Mouse (Mus musculus) E14TG2a.4 (cell line): ENCODE measurements around the gene Thbs1.

ENCODE experiments used
- H3K27me3 ChIP-seq: 2 replicates; pipeline ENCODE4 v1.6.1; 2014; ENCODE audit warnings: low read length, control low read depth; ENCODE audit not compliant: insufficient read depth
- H3K36me3 ChIP-seq: 2 replicates; pipeline ENCODE4 v1.6.1; 2014; ENCODE audit warnings: low read length, control low read depth; ENCODE audit not compliant: insufficient read depth
- H3K4me1 ChIP-seq: replicated peaks from 2 replicates; pipeline ENCODE4 v1.6.1; 2014; ENCODE audit warnings: low read depth, low read length, control low read depth
- H3K4me3 ChIP-seq: replicated peaks from 2 replicates; pipeline ENCODE4 v1.5.1; 2014; ENCODE audit warnings: mild to moderate bottlenecking, low read length
- H3K9me3 ChIP-seq: 2 replicates; pipeline ENCODE4 v1.6.1; 2014; ENCODE audit warnings: low read length, control low read depth
- CTCF ChIP-seq: conservative IDR thresholded peaks from 2 replicates; pipeline ENCODE4 v1.5.1; 2014; ENCODE audit warnings: low read length
- NANOG ChIP-seq: IDR thresholded peaks from 2 replicates; pipeline ENCODE4 v1.6.1; 2014; ENCODE audit warnings: borderline replicate concordance, low read length, mixed read lengths
- POU5F1 ChIP-seq: IDR thresholded peaks from 2 replicates; pipeline ENCODE4 v1.6.1; 2014; ENCODE audit warnings: low read length, borderline replicate concordance

Thbs1 gene

DNA sequence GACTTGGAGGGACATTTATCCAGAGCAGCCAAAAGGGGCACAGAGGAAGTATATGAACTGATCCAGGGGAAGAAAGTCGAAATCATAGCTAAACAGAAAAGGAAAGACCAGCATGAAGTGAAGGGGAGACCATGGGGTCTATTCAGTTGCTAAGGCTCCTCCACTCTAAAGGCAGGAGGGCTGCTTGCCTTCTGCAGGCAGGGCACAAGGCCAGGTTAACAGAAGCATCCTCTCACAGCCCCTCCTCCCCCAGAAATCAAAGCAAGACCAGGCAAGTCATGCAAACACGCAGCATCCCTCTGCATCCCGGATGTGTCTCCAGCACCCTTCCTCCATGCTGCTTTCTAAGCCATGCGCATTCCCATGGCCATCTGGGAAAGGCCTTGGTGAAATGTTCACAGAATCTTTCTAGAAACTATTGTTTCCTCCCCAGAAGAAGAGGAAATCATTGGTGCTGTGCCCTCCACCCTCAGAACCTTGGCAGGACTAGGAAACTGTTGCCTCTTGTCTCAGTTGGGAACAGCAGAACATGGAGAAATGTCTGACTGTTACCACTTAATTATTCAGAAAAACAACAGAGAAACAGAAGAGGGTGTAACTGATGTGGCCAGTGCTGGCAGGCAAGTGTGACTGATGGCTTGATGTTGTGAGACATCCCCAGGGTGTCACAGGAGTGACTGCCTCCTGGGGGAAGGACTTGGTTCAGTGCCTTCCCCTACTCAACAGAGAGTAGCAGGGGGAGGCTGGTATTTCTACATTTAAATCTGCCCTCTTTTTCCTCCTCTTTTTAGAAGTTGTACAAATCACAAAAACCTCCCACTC lies 36.9 kb downstream of the Thbs1 start:
- TF ChIP-seq CTCF, result no peak
- TF ChIP-seq NANOG, result no peak
- no peak for TF ChIP-seq POU5F1
- no peak overlapping the region for H3K4me3 ChIP-seq
- H3K4me1 ChIP-seq, result no peaks in the 10 kb centered on the region
- no peaks in the 10 kb centered on the region for H3K27me3 ChIP-seq
- H3K36me3 ChIP-seq, result no peaks in the 10 kb centered on the region
- H3K9me3 ChIP-seq, result no peaks in the 10 kb centered on the region

- no peaks in the 10 kb centered on the region for H3K27me3 ChIP-seq
- no peaks in the 10 kb centered on the region for H3K4me1 ChIP-seq
- no peak for TF ChIP-seq NANOG
- H3K9me3 ChIP-seq, result no peaks in the 10 kb centered on the region
- H3K36me3 ChIP-seq, result no peaks in the 10 kb centered on the region
- H3K4me3 ChIP-seq, result no peak overlapping the region
These were observed 38.3 kb downstream of the Thbs1 start for GRCm38 (mm10) chr2:118149855-118150563.

GRCm38 (mm10) chr2:118158095-118158494 lies 46.4 kb downstream of the Thbs1 start:
- Histone ChIP-seq H3K27me3 (no peaks in the 10 kb centered on the region), H3K4me3 (no peak overlapping the region), H3K4me1 (no peaks in the 10 kb centered on the region), H3K36me3 (no peaks in the 10 kb centered on the region), H3K9me3 (no peaks in the 10 kb centered on the region)
- TF ChIP-seq CTCF (no peak), NANOG (no peak), POU5F1 (no peak)

- no peaks in the 10 kb centered on the region for H3K36me3 ChIP-seq
These were observed 47.5 kb downstream of the Thbs1 start for GRCm38 (mm10) chr2:118159126-118159525.

DNA sequence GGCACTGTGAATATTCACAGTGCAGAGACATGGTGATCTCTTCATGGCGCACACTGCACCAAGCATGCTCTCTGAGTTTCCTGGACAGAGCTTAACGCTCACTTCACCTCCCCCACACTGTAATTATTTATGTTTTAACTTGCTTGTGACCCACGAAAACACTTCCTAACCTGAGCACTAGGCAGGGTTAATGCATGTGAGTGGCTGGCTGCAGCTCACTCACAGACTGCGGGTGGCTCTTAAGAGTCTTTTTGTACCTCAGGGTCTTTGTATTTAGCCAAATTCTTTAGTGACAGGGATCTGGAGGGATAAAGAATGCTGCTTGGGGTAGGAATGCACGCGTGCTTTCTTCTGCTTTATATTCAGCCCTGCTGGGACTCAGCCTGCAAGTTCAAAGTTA lies 48.9 kb downstream of the Thbs1 start:
- Histone ChIP-seq H3K4me1 (no peaks in the 10 kb centered on the region), H3K4me3 (no peak overlapping the region), H3K36me3 (no peaks in the 10 kb centered on the region), H3K9me3 (no peaks in the 10 kb centered on the region), H3K27me3 (no peaks in the 10 kb centered on the region; the same call in 1 of the 2 replicates)
- no peak for TF ChIP-seq NANOG
- TF ChIP-seq POU5F1, result no peak
- TF ChIP-seq CTCF, result no peak

More at GRCm38 (mm10) chr2:118159126-118159525, 47.5 kb downstream of the Thbs1 start:
- no peaks in the 10 kb centered on the region for H3K4me1 ChIP-seq
- no peaks in the 10 kb centered on the region; the same call in 1 of the 2 replicates for H3K27me3 ChIP-seq
- no peak overlapping the region for H3K4me3 ChIP-seq
- TF ChIP-seq POU5F1 (no peak), NANOG (no peak), CTCF (no peak)
- no peaks in the 10 kb centered on the region for H3K9me3 ChIP-seq

DNA sequence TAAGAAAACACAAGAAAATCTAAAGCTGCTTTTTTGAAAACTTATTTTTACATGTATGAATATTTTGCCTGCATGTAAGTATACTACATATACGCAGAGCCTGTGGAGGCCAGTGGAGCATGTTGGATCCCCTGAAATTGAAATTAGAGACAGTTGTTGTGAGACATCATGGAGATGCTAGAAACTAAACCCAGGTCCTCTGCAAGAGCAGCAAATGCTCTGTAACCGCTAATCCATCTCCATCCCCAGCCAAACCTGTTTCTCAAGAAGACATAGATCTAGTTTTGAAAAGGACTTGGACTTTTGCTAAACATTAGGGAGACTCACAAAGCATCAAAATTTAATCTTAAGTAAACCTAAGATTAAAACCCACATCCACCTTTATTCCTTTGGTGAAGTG lies 49.3 kb downstream of the Thbs1 start:
- no peaks in the 10 kb centered on the region; the same call in 1 of the 2 replicates for H3K27me3 ChIP-seq
- TF ChIP-seq CTCF (no peak), POU5F1 (no peak), NANOG (no peak)
- no peak overlapping the region for H3K4me3 ChIP-seq
- no peaks in the 10 kb centered on the region for H3K36me3 ChIP-seq
- no peaks in the 10 kb centered on the region for H3K9me3 ChIP-seq
- H3K4me1 ChIP-seq, result no peaks in the 10 kb centered on the region

- no peaks in the 10 kb centered on the region for H3K4me1 ChIP-seq
- TF ChIP-seq POU5F1, result no peak
- TF ChIP-seq NANOG, result no peak
- TF ChIP-seq CTCF, result no peak
- H3K4me3 ChIP-seq, result no peak overlapping the region
- H3K27me3 ChIP-seq, result no peaks in the 10 kb centered on the region; the same call in 1 of the 2 replicates
- H3K36me3 ChIP-seq, result no peaks in the 10 kb centered on the region
- no peaks in the 10 kb centered on the region for H3K9me3 ChIP-seq
These were observed 50.8 kb downstream of the Thbs1 start for GRCm38 (mm10) chr2:118162486-118162885.

DNA sequence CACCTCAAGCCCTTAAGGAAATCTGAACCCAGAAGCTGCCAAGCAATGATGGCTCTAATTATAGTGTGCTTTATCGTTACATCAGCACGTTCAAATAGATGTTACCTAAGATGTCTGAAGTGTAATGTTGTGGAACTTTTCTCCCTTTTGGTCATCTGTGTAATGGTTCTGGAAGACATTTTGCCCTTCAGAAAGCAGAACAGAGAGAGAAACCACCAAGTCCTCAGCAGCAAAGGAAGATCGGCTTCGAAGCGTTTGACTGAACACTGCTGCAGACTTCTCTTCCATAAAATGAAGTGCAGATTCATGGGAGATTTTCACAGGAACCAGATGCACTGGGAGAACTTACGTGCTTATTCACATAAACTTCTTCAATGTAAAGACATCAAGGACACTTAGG lies 52.5 kb downstream of the Thbs1 start:
- TF ChIP-seq NANOG (no peak), POU5F1 (no peak), CTCF (no peak)
- Histone ChIP-seq H3K9me3 (no peaks in the 10 kb centered on the region), H3K36me3 (no peaks in the 10 kb centered on the region)

More for the DNA sequence above, 52.5 kb downstream of the Thbs1 start:
- Histone ChIP-seq H3K27me3 (no peaks in the 10 kb centered on the region; the same call in 1 of the 2 replicates), H3K4me1 (no peaks in the 10 kb centered on the region), H3K4me3 (no peak overlapping the region)
